Mouse (Mus musculus): ENCODE data around the gene Zfp937. TPM values are rescaled to one million over a fixed set of nuclear protein-coding genes. Genes with fewer than 3 reads are reported as not detected.
"Not testable (repeated sequence)": the region's sequence is repeated elsewhere in the genome, so short reads cannot be mapped to it uniquely, and the experiment has no call there.

Zfp937 gene
- polyA plus RNA-seq, 1 experiment from 2014 or later = 8.9 TPM

- not testable (repeated sequence) for H3K4me3 ChIP-seq (ENCODE audit: low read depth, low read length); DNase-seq (ENCODE audit: low spot score); ATAC-seq; H3K9me3 ChIP-seq (replicated peaks; ENCODE audit: control insufficient read depth, low read length); H3K4me1 ChIP-seq (ENCODE audit: control insufficient read depth, insufficient read depth, low read length); H3K36me3 ChIP-seq (ENCODE audit: control insufficient read depth, insufficient read depth, low read length); H3K27ac ChIP-seq (ENCODE audit: low read depth, low read length); H3K4me2 ChIP-seq (ENCODE audit: low read length); H3K9ac ChIP-seq (ENCODE audit: low read length); H3K27me3 ChIP-seq (replicated peaks; ENCODE audit: control insufficient read depth, insufficient read depth, low read length)
- 68% methylated on average over 2 of the region's 2 CpGs for WGBS
These were observed 39.0 kb downstream of the Zfp937 start for GRCm38 (mm10) chr2:150256861-150257260.

- H3K4me1 ChIP-seq (ENCODE audit: control insufficient read depth, insufficient read depth, low read length); H3K27ac ChIP-seq (ENCODE audit: low read depth, low read length); H3K4me3 ChIP-seq (ENCODE audit: low read depth, low read length); H3K9me3 ChIP-seq (replicated peaks; ENCODE audit: control insufficient read depth, low read length); H3K27me3 ChIP-seq (replicated peaks; ENCODE audit: control insufficient read depth, insufficient read depth, low read length); DNase-seq (ENCODE audit: low spot score); ATAC-seq; H3K9ac ChIP-seq (ENCODE audit: low read length); H3K36me3 ChIP-seq (ENCODE audit: control insufficient read depth, insufficient read depth, low read length); H3K4me2 ChIP-seq (ENCODE audit: low read length): not testable (repeated sequence)
- WGBS = 83% methylated on average over 4 of the region's 4 CpGs
These were observed 39.4 kb downstream of the Zfp937 start, which contains the start of gene Gm14124 for GRCm38 (mm10) chr2:150257291-150257690. TSS of gene Gm14124 (plus strand) at chr2:150257517.

Other genes starting within 250 kb of the Zfp937 start
- 13.8 and 16.0 TPM in 2 replicates for gene Zfp120, start 81.4 kb upstream of the Zfp937 start, polyA plus RNA-seq (2014; fragmentation: Nextera tagmentation; extraction: Ambion mirVana)
- gene Gm10770, start 38.4 kb upstream of the Zfp937 start, polyA plus RNA-seq (2014; fragmentation: Nextera tagmentation; extraction: Ambion mirVana) = not detected in 2 replicates
- not detected in 2 replicates for gene Gm14139, start 36.3 kb upstream of the Zfp937 start, polyA plus RNA-seq (2014; fragmentation: Nextera tagmentation; extraction: Ambion mirVana)
- gene Gm21994, start 37.5 kb downstream of the Zfp937 start, polyA plus RNA-seq (2014; fragmentation: Nextera tagmentation; extraction: Ambion mirVana) = 2.3 and 3.5 TPM in 2 replicates
- not detected in 2 replicates for gene Gm14124, start 39.4 kb downstream of the Zfp937 start, polyA plus RNA-seq (2014; fragmentation: Nextera tagmentation; extraction: Ambion mirVana)
- gene Gm10130, start 105.6 kb downstream of the Zfp937 start, polyA plus RNA-seq (2014; fragmentation: Nextera tagmentation; extraction: Ambion mirVana) = 1.3 TPM in 1 of 2 replicates, not detected in the other
- gene 3300002I08Rik, start 144.7 kb downstream of the Zfp937 start, polyA plus RNA-seq (2014; fragmentation: Nextera tagmentation; extraction: Ambion mirVana) = 12.3 and 16.3 TPM in 2 replicates
- 5.7 and 7.5 TPM in 2 replicates for gene Zfp442, start 233.4 kb downstream of the Zfp937 start, polyA plus RNA-seq (2014; fragmentation: Nextera tagmentation; extraction: Ambion mirVana)

Measured in forebrain, embryonic 14.5 days (tissue).